Mouse (Mus musculus) intestine, embryonic 16.5 days (tissue): ENCODE results near the gene Gskip. TPM values are rescaled to one million over a fixed set of nuclear protein-coding genes. Genes with fewer than 3 reads are reported as not detected.

ENCODE experiments used
- ATAC-seq: fragments of 200-750 bp; cut with Nextera tagmentation; 2 replicates; pipeline ENCODE4 v1.8.0; 2017; ENCODE audit warnings: moderate TSS enrichment, moderate library complexity
- H3K27ac ChIP-seq: fragments of 300-500 bp; sonication (generic); 2 replicates; pipeline ENCODE4 v1.5.1; 2014; ENCODE audit warnings: mild to moderate bottlenecking, low read length
- H3K27me3 ChIP-seq: fragments of 300-500 bp; sonication (generic); replicated peaks from 2 replicates; pipeline ENCODE4 v1.6.1; 2014; ENCODE audit warnings: low read length, control low read depth, mixed read lengths; ENCODE audit not compliant: control insufficient read depth, insufficient read depth
- H3K36me3 ChIP-seq: fragments of 300-500 bp; sonication (generic); 2 replicates; pipeline ENCODE4 v1.6.1; 2014; ENCODE audit warnings: low read length, control low read depth; ENCODE audit not compliant: control insufficient read depth, insufficient read depth
- H3K4me1 ChIP-seq: fragments of 300-500 bp; sonication (generic); 2 replicates; pipeline ENCODE4 v1.6.1; 2014; ENCODE audit warnings: low read length, control low read depth, mixed read lengths; ENCODE audit not compliant: control insufficient read depth, insufficient read depth
- H3K4me2 ChIP-seq: fragments of 300-500 bp; sonication (generic); 2 replicates; pipeline ENCODE4 v1.6.1; 2014; ENCODE audit warnings: low read depth, low read length, control low read depth
- H3K4me3 ChIP-seq: fragments of 300-500 bp; sonication (generic); 2 replicates; pipeline ENCODE4 v1.5.1; 2014; ENCODE audit warnings: mild to moderate bottlenecking, low read length
- H3K9ac ChIP-seq: fragments of 300-500 bp; sonication (generic); 2 replicates; pipeline ENCODE4 v1.6.1; 2014; ENCODE audit warnings: low read depth, low read length
- H3K9me3 ChIP-seq: fragments of 300-500 bp; sonication (generic); 2 replicates; pipeline ENCODE4 v1.6.1; 2016; ENCODE audit warnings: low read length, control low read depth; ENCODE audit not compliant: control insufficient read depth
- WGBS: fragments of 180-500 bp; shearing (Covaris S2); extraction: QIAGEN DNeasy Blood & Tissue Kit; methylation state at CpG from one replicate; pipeline ENCODE4 v1.1.7; 2014; 5-methylcytosine and 5-hydroxymethylcytosine counted together
- polyA plus RNA-seq: library from polyadenylated mRNA; unstranded; fragments of >200 nt; fragmentation: Nextera tagmentation; extraction: Ambion mirVana; gene quantifications from 2 replicates; pipeline ENCODE4 v1.2.1, GENCODE M21; 2015

Gskip gene
- polyA plus RNA-seq, 1 experiment from 2014 or later, result 29.7 TPM

GRCm38 (mm10) chr12:105718616-105719015, 34.0 kb downstream of the Gskip start:
- H3K27ac ChIP-seq, result no peak overlapping the region
- H3K9ac ChIP-seq, result no peak overlapping the region
- peak; percentile 11; the same call in 1 of the 2 replicates for ATAC-seq
- H3K27me3 ChIP-seq, result no peaks in the 10 kb centered on the region
- H3K4me3 ChIP-seq, result no peak overlapping the region
- no peaks in the 10 kb centered on the region for H3K9me3 ChIP-seq
- WGBS, result 63% methylated on average over 17 of the region's 17 CpGs
- H3K36me3 ChIP-seq, result no peaks in the 10 kb centered on the region
- H3K4me1 ChIP-seq, result no peaks in the 10 kb centered on the region
- 0 out of 2 replicates have a peak overlapping the region, but pooled peaks have one; percentile 2 for H3K4me2 ChIP-seq

DNA sequence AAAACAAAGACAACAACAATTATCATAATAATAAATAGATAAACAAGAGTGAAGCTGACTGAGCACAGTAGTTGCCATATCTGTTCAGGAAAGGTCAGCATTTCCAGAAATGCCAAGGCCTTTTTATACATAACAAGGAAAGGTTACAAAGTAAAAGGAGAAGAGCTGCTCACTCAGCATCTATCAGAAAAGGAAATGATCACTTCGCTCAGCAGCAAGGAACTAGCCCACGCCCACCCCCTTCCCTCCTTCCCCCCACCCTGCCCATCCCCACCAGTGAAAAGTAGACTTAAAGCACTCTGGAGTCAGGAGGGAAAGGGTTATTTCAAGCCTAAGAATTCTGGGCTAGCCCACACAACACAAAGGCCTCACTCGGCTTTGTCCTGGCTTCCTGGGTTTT, 35.6 kb downstream of the Gskip start:
- Histone ChIP-seq H3K4me3 (no peak overlapping the region), H3K27me3 (no peaks in the 10 kb centered on the region), H3K4me1 (no peaks in the 10 kb centered on the region), H3K9me3 (no peaks in the 10 kb centered on the region), H3K36me3 (no peaks in the 10 kb centered on the region), H3K9ac (no peak overlapping the region), H3K4me2 (no peak overlapping the region), H3K27ac (no peak overlapping the region)
- ATAC-seq, result no peak
- WGBS, result 67% methylated on average over 3 of the region's 3 CpGs

- Histone ChIP-seq H3K9ac (no peak overlapping the region), H3K27me3 (no peaks in the 10 kb centered on the region), H3K4me3 (no peak overlapping the region), H3K4me1 (no peaks in the 10 kb centered on the region), H3K36me3 (no peaks in the 10 kb centered on the region), H3K9me3 (no peaks in the 10 kb centered on the region), H3K27ac (no peak overlapping the region), H3K4me2 (no peak overlapping the region)
- WGBS, result 67% methylated on average over 14 of the region's 14 CpGs
- no peak for ATAC-seq
Measured at GRCm38 (mm10) chr12:105721452-105722132, 37.0 kb downstream of the Gskip start.

- no peaks in the 10 kb centered on the region for H3K4me1 ChIP-seq
- WGBS, result 4% methylated on average over 5 of the region's 5 CpGs
- H3K27me3 ChIP-seq, result no peaks in the 10 kb centered on the region
- no peak overlapping the region for H3K4me2 ChIP-seq
- H3K9ac ChIP-seq, result no peak overlapping the region
- no peak overlapping the region for H3K4me3 ChIP-seq
- H3K36me3 ChIP-seq, result no peaks in the 10 kb centered on the region
- no peak overlapping the region for H3K27ac ChIP-seq
- ATAC-seq, result peak; percentile 49
- H3K9me3 ChIP-seq, result no peaks in the 10 kb centered on the region
Measured at GRCm38 (mm10) chr12:105722657-105723056, 38.0 kb downstream of the Gskip start.

DNA sequence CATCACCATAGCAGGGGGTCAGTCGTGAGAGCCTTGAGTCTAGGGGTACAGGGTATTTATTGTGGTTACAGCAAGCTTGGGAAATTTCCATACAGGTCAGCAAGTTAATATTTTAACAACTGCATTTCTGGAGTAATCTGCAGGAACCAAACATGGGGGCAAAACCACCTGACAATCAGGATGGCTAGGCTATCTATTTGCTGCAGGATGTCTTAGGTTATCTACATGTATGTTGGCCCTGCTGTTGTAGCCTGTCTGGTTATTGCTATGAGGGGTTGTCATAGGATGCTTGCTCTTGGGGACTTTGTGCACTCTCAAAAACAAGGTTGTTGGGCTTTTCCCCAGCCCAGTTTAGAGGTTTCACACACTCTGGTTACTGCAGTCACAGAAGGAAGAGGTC, 40.0 kb downstream of the Gskip start:
- Histone ChIP-seq H3K27me3 (no peaks in the 10 kb centered on the region), H3K4me3 (no peak overlapping the region), H3K4me2 (no peak overlapping the region), H3K27ac (no peak overlapping the region), H3K9ac (no peak overlapping the region), H3K4me1 (no peaks in the 10 kb centered on the region), H3K36me3 (no peaks in the 10 kb centered on the region), H3K9me3 (no peaks in the 10 kb centered on the region)
- no peak for ATAC-seq
- 50% methylated on average over 1 of the region's 1 CpGs for WGBS

DNA sequence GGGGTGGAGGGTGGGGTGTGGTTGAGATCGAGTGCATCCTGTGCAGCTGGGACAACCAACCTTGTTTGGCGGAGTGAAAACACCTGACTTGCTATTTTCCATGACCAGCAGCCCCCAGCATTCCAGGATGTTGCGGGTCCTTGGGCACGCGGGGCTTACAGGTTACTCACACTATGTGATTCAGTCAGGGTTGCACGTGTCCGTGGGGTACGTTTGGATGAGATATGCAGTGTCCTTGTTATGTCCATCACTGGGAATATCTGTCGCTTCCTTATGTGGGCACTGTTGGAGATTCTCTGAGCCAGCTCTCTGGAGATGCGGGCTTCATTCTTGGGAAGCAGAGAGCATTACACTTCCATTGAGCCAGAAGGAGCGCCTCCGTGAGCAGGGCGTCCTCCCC, 41.1 kb downstream of the Gskip start:
- no peak for ATAC-seq

DNA sequence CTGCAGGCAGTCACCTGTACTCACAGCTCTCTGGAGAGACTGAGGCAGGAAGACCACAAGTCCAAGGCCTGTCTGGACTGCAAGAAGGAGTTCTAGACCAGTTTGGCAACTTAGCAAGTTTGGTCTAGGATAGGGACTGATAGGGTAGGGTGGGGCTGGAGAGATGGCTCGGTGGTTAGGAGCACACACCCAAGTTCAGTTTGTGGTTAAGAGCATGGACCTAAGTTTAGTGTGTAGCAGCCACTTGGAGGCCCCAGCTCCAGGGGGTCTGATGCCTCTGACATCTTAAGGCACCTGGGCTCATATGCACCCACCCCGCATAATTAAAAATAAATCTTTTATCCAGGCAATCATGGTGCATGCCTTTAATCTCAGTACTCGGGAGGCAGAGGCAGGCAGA, 42.6 kb downstream of the Gskip start:
- WGBS, result 65% methylated on average over 3 of the region's 3 CpGs
- no peak overlapping the region for H3K27ac ChIP-seq
- H3K9ac ChIP-seq, result no peak overlapping the region
- H3K4me3 ChIP-seq, result no peak overlapping the region
- no peaks in the 10 kb centered on the region for H3K27me3 ChIP-seq
- no peaks in the 10 kb centered on the region for H3K36me3 ChIP-seq
- no peak overlapping the region for H3K4me2 ChIP-seq
- H3K4me1 ChIP-seq, result no peaks in the 10 kb centered on the region
- H3K9me3 ChIP-seq, result no peaks in the 10 kb centered on the region
- ATAC-seq, result 0 out of 2 replicates have a peak, but pooled peaks have one; percentile 18

More for the DNA sequence above, 41.1 kb downstream of the Gskip start:
- Histone ChIP-seq H3K4me3 (no peak overlapping the region), H3K4me2 (no peak overlapping the region), H3K36me3 (no peaks in the 10 kb centered on the region), H3K9ac (no peak overlapping the region), H3K9me3 (no peaks in the 10 kb centered on the region), H3K4me1 (no peaks in the 10 kb centered on the region), H3K27ac (no peak overlapping the region), H3K27me3 (no peaks in the 10 kb centered on the region)
- WGBS, result 79% methylated on average over 13 of the region's 13 CpGs

GRCm38 (mm10) chr12:105727964-105728363, 43.3 kb downstream of the Gskip start:
- Histone ChIP-seq H3K4me1 (no peaks in the 10 kb centered on the region), H3K27me3 (no peaks in the 10 kb centered on the region), H3K9me3 (no peaks in the 10 kb centered on the region), H3K4me3 (no peak overlapping the region), H3K36me3 (no peaks in the 10 kb centered on the region), H3K9ac (no peak overlapping the region), H3K27ac (no peak overlapping the region), H3K4me2 (no peak overlapping the region)
- WGBS, result 31% methylated on average over 8 of the region's 8 CpGs
- ATAC-seq, result no peak

- H3K27me3 ChIP-seq, result no peaks in the 10 kb centered on the region
- WGBS, result 67% methylated on average over 6 of the region's 6 CpGs
- ATAC-seq, result no peak
Measured at GRCm38 (mm10) chr12:105730851-105731460, 46.3 kb downstream of the Gskip start.

More at GRCm38 (mm10) chr12:105730851-105731460, 46.3 kb downstream of the Gskip start:
- Histone ChIP-seq H3K4me1 (no peaks in the 10 kb centered on the region), H3K4me3 (no peak overlapping the region), H3K36me3 (no peaks in the 10 kb centered on the region), H3K4me2 (no peak overlapping the region), H3K27ac (no peak overlapping the region), H3K9ac (no peak overlapping the region), H3K9me3 (no peaks in the 10 kb centered on the region)
